Mouse (Mus musculus): ENCODE results near the gene Kcnk3.

The Kcnk3 gene

GRCm38 (mm10) chr5:30587681-30588300, at the start of gene Kcnk3:
Gene Kcnk3, plus strand, starts transcription at chr5:30588170.
- DNase-seq (ENCODE audit: low spot score) = peak; percentile 73

GRCm38 (mm10) chr5:30545698-30546097, 42.3 kb upstream of the Kcnk3 start, which contains the start of gene Cib4:
Gene Cib4, minus strand, starts transcription at chr5:30545836.
- DNase-seq (ENCODE audit: low spot score) = peak; percentile 16

- DNase-seq (ENCODE audit: low spot score) = no peak
These were observed 39.3 kb upstream of the Kcnk3 start for GRCm38 (mm10) chr5:30548681-30549080.

- DNase-seq (ENCODE audit: low spot score) = no peak
These were observed 37.5 kb upstream of the Kcnk3 start for GRCm38 (mm10) chr5:30550334-30551021.

- no peak for DNase-seq (ENCODE audit: low spot score)
These were observed 36.8 kb upstream of the Kcnk3 start for GRCm38 (mm10) chr5:30551022-30551638.

- DNase-seq (ENCODE audit: low spot score) = no peak
These were observed 36.0 kb upstream of the Kcnk3 start for GRCm38 (mm10) chr5:30552006-30552405.

GRCm38 (mm10) chr5:30553936-30554335, 34.0 kb upstream of the Kcnk3 start:
- no peak for DNase-seq (ENCODE audit: low spot score)

- DNase-seq (ENCODE audit: low spot score) = no peak
These were observed 33.0 kb upstream of the Kcnk3 start for GRCm38 (mm10) chr5:30554981-30555380.

- DNase-seq (ENCODE audit: low spot score) = no peak
These were observed 31.7 kb upstream of the Kcnk3 start for GRCm38 (mm10) chr5:30556284-30556683.

GRCm38 (mm10) chr5:30559421-30559820, 28.5 kb upstream of the Kcnk3 start:
- no peak for DNase-seq (ENCODE audit: low spot score)

GRCm38 (mm10) chr5:30559986-30560493, 27.9 kb upstream of the Kcnk3 start:
- DNase-seq (ENCODE audit: low spot score) = no peak

GRCm38 (mm10) chr5:30568479-30568878, 19.5 kb upstream of the Kcnk3 start:
- DNase-seq (ENCODE audit: low spot score) = no peak

GRCm38 (mm10) chr5:30571820-30572219, 16.1 kb upstream of the Kcnk3 start:
- DNase-seq (ENCODE audit: low spot score) = no peak

- DNase-seq (ENCODE audit: low spot score) = no peak
These were observed 13.6 kb upstream of the Kcnk3 start for GRCm38 (mm10) chr5:30574367-30574766.

- no peak for DNase-seq (ENCODE audit: low spot score)
These were observed 11.7 kb upstream of the Kcnk3 start for GRCm38 (mm10) chr5:30576233-30576632.

- DNase-seq (ENCODE audit: low spot score) = no peak
These were observed 10.7 kb upstream of the Kcnk3 start for GRCm38 (mm10) chr5:30577251-30577650.

GRCm38 (mm10) chr5:30577654-30578310, 10.2 kb upstream of the Kcnk3 start:
- no peak for DNase-seq (ENCODE audit: low spot score)

- no peak for DNase-seq (ENCODE audit: low spot score)
These were observed 9.4 kb upstream of the Kcnk3 start for GRCm38 (mm10) chr5:30578445-30579080.

- DNase-seq (ENCODE audit: low spot score) = no peak
These were observed 7.2 kb upstream of the Kcnk3 start for GRCm38 (mm10) chr5:30580725-30581124.

GRCm38 (mm10) chr5:30582017-30582416, 6.0 kb upstream of the Kcnk3 start:
- DNase-seq (ENCODE audit: low spot score) = no peak

- DNase-seq (ENCODE audit: low spot score) = no peak
These were observed 1.4 kb upstream of the Kcnk3 start for GRCm38 (mm10) chr5:30586616-30587015.

- no peak for DNase-seq (ENCODE audit: low spot score)
These were observed 869 bp upstream of the Kcnk3 start for GRCm38 (mm10) chr5:30587101-30587500.
